Mouse (Mus musculus): Measurements from ENCODE around the gene Scarf2.

- TF ChIP-seq CTCF (IDR thresholded peaks at IDR 0.05; ENCODE audit: borderline replicate concordance, extremely low read depth, insufficient read depth, insufficient read length), result no peak
- TF ChIP-seq POLR2A (IDR thresholded peaks at IDR 0.05; ENCODE audit: borderline replicate concordance, extremely low read depth, insufficient read depth, insufficient read length, poor library complexity, severe bottlenecking), result no peak
Measured at GRCm38 (mm10) chr16:17804449-17804912, 7.4 kb downstream of the Scarf2 start.
